Mouse (Mus musculus): ENCODE measurements around the gene Sgip1. TPM values are rescaled to one million over a fixed set of nuclear protein-coding genes. Genes with fewer than 3 reads are reported as not detected.
A peak's percentile ranks its signal among the peaks of the same experiment; 100 is the strongest.

The Sgip1 gene
- polyA plus RNA-seq, 1 experiment from 2014 or later = 78.3 TPM

DNA sequence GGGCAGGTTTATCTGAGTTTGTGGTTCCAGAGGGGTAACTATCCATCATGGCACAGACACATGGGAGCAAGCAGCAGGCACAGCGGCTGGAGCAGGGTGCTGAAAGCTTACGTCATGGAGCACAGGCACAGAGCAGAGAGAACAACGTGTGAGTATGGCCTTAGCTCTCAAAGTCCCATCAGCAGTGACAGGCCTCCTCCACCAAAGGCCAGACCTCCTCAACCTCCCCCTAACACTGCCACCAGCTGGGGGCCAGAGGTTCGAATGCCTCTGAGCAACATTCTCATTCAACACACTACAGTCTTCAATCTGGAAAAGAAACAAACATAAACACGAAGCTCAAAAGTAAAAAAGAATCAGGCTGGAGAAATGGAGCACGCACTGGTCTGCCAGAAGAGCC, 247.4 kb downstream of the Sgip1 start:
- H3K4me3 ChIP-seq (replicated peaks) = no peak overlapping the region
- H3K27me3 ChIP-seq (replicated peaks) = no peaks in the 10 kb centered on the region
- H3K9me3 ChIP-seq (replicated peaks) = no peaks in the 10 kb centered on the region
- H3K9ac ChIP-seq (replicated peaks) = no peak overlapping the region
- 82% methylated on average over 6 of the region's 6 CpGs for WGBS
- H3K27ac ChIP-seq (replicated peaks) = no peak overlapping the region
- ATAC-seq (ENCODE audit: low FRiP score) = no peak
- H3K36me3 ChIP-seq = no peaks in the 10 kb centered on the region
- H3K4me2 ChIP-seq = no peak overlapping the region
- no peaks in the 10 kb centered on the region for H3K4me1 ChIP-seq

DNA sequence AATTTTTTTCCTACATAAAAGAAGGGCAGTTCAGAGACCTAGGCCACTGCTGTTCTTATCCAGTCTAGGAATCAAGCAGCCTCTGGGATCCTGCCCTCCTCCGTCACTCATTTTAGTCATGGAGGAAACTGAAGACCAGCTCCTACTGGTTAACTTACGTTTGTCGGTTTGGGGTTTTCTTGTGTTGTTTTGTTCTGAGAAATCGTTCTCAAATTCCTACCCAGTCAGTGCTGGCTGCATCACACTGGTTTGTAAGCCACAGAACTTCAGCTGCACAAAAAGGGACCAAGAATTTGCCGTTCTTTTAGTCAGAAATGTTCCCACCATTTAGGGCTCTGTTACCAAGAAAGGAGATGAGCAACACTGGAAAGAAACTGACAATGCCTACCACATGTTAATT, 248.3 kb downstream of the Sgip1 start:
- Histone ChIP-seq H3K27me3 (replicated peaks) (no peaks in the 10 kb centered on the region), H3K9me3 (replicated peaks) (no peaks in the 10 kb centered on the region), H3K27ac (replicated peaks) (no peak overlapping the region), H3K9ac (replicated peaks) (no peak overlapping the region), H3K4me1 (no peaks in the 10 kb centered on the region), H3K4me2 (no peak overlapping the region), H3K4me3 (replicated peaks) (no peak overlapping the region), H3K36me3 (no peaks in the 10 kb centered on the region)
- ATAC-seq (ENCODE audit: low FRiP score) = no peak
- 82% methylated on average over 5 of the region's 5 CpGs for WGBS

GRCm38 (mm10) chr4:102990016-102990415, 248.9 kb downstream of the Sgip1 start:
- Histone ChIP-seq H3K9me3 (replicated peaks) (no peaks in the 10 kb centered on the region), H3K9ac (replicated peaks) (no peak overlapping the region), H3K27me3 (replicated peaks) (no peaks in the 10 kb centered on the region), H3K4me1 (no peaks in the 10 kb centered on the region), H3K27ac (replicated peaks) (no peak overlapping the region), H3K4me3 (replicated peaks) (no peak overlapping the region), H3K36me3 (no peaks in the 10 kb centered on the region), H3K4me2 (no peak overlapping the region)
- WGBS = 75% methylated on average over 4 of the region's 4 CpGs
- no peak for ATAC-seq (ENCODE audit: low FRiP score)

DNA sequence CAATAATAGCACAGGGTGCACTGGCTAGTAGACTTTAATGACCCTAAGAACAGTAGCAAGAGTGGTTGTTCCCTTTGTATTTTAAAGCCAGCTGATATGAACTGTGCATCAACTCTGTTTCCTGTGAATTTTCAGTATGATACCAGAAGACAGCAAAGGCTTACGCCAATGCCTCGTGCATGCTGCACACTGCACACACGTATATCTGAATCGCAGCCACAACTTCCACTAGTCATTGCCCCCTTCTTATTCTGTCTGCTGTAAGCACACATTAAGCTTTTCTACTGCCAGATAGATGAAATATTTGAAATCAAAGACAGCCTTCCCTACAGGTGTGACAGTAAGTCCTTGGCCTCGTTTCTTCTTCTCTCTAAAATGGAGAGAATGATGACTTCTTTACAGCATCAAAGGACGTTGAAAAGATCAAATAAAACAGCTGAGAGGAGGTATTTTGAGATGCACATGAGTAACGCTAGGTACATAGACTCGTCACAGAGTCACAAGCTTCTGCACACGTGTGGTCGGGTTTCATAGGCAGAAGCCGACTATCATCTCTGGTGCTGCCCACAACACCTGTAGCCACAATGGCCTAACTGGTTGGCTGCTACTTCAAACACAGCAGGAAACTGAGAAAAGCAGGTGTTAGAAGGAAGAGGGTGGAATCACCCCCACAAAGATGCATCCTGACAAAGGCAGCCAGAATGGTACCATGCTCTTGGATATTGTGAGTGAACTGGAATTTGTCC, 249.7 kb downstream of the Sgip1 start:
- Histone ChIP-seq H3K36me3 (no peaks in the 10 kb centered on the region), H3K4me3 (replicated peaks) (no peak overlapping the region), H3K4me1 (no peaks in the 10 kb centered on the region), H3K27ac (replicated peaks) (no peak overlapping the region), H3K4me2 (no peak overlapping the region), H3K9me3 (replicated peaks) (no peaks in the 10 kb centered on the region), H3K9ac (replicated peaks) (no peak overlapping the region), H3K27me3 (replicated peaks) (no peaks in the 10 kb centered on the region)
- ATAC-seq (ENCODE audit: low FRiP score) = no peak
- WGBS = 86% methylated on average over 11 of the region's 11 CpGs

DNA sequence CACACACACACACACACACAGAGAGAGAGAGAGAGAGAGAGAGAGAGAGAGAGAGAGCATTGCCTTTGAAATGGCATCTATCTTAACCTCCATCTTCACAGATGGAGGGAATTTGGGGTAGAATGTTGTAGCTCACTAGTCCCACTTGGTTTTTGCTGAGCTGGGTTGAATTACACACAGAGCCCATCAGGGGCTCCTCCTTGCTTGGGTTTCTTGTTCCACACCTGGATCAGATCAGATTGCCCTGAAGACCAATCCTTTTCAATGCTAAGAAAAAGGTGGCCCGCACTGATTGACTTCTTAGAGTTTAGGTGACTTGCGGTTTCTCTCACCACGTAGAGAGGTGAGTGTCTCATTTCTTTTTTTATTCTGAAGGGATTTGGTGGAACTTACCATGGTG, 250.6 kb downstream of the Sgip1 start:
- no peaks in the 10 kb centered on the region for H3K36me3 ChIP-seq
- no peak for ATAC-seq (ENCODE audit: low FRiP score)
- H3K4me3 ChIP-seq (replicated peaks) = no peak overlapping the region
- no peak overlapping the region for H3K9ac ChIP-seq (replicated peaks)
- WGBS = 80% methylated on average over 3 of the region's 3 CpGs
- H3K9me3 ChIP-seq (replicated peaks) = no peaks in the 10 kb centered on the region
- H3K4me1 ChIP-seq = no peaks in the 10 kb centered on the region
- H3K27ac ChIP-seq (replicated peaks) = no peak overlapping the region
- no peak overlapping the region for H3K4me2 ChIP-seq
- H3K27me3 ChIP-seq (replicated peaks) = no peaks in the 10 kb centered on the region

- Histone ChIP-seq H3K4me1 (peaks cover 19% of the 10 kb centered on the region), H3K9ac (replicated peaks) (no peak overlapping the region), H3K4me2 (no peak overlapping the region), H3K36me3 (no peaks in the 10 kb centered on the region), H3K9me3 (replicated peaks) (no peaks in the 10 kb centered on the region), H3K27me3 (replicated peaks) (no peaks in the 10 kb centered on the region), H3K27ac (replicated peaks) (0 out of 2 replicates have a peak overlapping the region, but pooled peaks have one; percentile 4), H3K4me3 (replicated peaks) (no peak overlapping the region)
- no peak for ATAC-seq (ENCODE audit: low FRiP score)
- 50% methylated on average over 4 of the region's 4 CpGs for WGBS
These were observed 263.6 kb downstream of the Sgip1 start for GRCm38 (mm10) chr4:103004681-103005080.

GRCm38 (mm10) chr4:103005190-103005945, 264.3 kb downstream of the Sgip1 start:
- Histone ChIP-seq H3K36me3 (no peaks in the 10 kb centered on the region), H3K27me3 (replicated peaks) (no peaks in the 10 kb centered on the region), H3K27ac (replicated peaks) (0 out of 2 replicates have a peak overlapping the region, but pooled peaks have one; percentile 4), H3K4me3 (replicated peaks) (no peak overlapping the region), H3K9me3 (replicated peaks) (no peaks in the 10 kb centered on the region), H3K4me1 (peaks cover 19% of the 10 kb centered on the region), H3K9ac (replicated peaks) (no peak overlapping the region), H3K4me2 (no peak overlapping the region)
- 36% methylated on average over 15 of the region's 15 CpGs for WGBS
- ATAC-seq (ENCODE audit: low FRiP score) = no peak

- Histone ChIP-seq H3K27me3 (replicated peaks) (no peaks in the 10 kb centered on the region), H3K4me1 (peaks cover 19% of the 10 kb centered on the region), H3K4me2 (no peak overlapping the region), H3K9me3 (replicated peaks) (no peaks in the 10 kb centered on the region), H3K4me3 (replicated peaks) (no peak overlapping the region), H3K9ac (replicated peaks) (no peak overlapping the region), H3K27ac (replicated peaks) (0 out of 2 replicates have a peak overlapping the region, but pooled peaks have one; percentile 1), H3K36me3 (no peaks in the 10 kb centered on the region)
- WGBS = 69% methylated on average over 5 of the region's 5 CpGs
- no peak for ATAC-seq (ENCODE audit: low FRiP score)
These were observed 265.2 kb downstream of the Sgip1 start for GRCm38 (mm10) chr4:103006266-103006665.

- H3K36me3 ChIP-seq = no peaks in the 10 kb centered on the region
- no peak overlapping the region for H3K9ac ChIP-seq (replicated peaks)
- WGBS = 27% methylated on average over 4 of the region's 4 CpGs
- H3K4me1 ChIP-seq = peaks cover 24% of the 10 kb centered on the region
- H3K27ac ChIP-seq (replicated peaks) = no peak overlapping the region
- no peak overlapping the region for H3K4me2 ChIP-seq
- no peak for ATAC-seq (ENCODE audit: low FRiP score)
- no peaks in the 10 kb centered on the region for H3K9me3 ChIP-seq (replicated peaks)
- H3K27me3 ChIP-seq (replicated peaks) = no peaks in the 10 kb centered on the region
- no peak overlapping the region for H3K4me3 ChIP-seq (replicated peaks)
These were observed 265.9 kb downstream of the Sgip1 start for GRCm38 (mm10) chr4:103006943-103007418.

GRCm38 (mm10) chr4:103010734-103011133, 269.6 kb downstream of the Sgip1 start:
- Histone ChIP-seq H3K9ac (replicated peaks) (no peak overlapping the region), H3K4me2 (no peak overlapping the region), H3K36me3 (no peaks in the 10 kb centered on the region), H3K9me3 (replicated peaks) (no peaks in the 10 kb centered on the region), H3K27me3 (replicated peaks) (no peaks in the 10 kb centered on the region), H3K4me1 (peaks cover 30% of the 10 kb centered on the region), H3K4me3 (replicated peaks) (no peak overlapping the region), H3K27ac (replicated peaks) (no peak overlapping the region)
- 97% methylated on average over 4 of the region's 4 CpGs for WGBS
- ATAC-seq (ENCODE audit: low FRiP score) = no peak

GRCm38 (mm10) chr4:103011823-103012222, 270.7 kb downstream of the Sgip1 start:
- H3K4me3 ChIP-seq (replicated peaks) = 0 out of 2 replicates have a peak overlapping the region, but pooled peaks have one; percentile 4

DNA sequence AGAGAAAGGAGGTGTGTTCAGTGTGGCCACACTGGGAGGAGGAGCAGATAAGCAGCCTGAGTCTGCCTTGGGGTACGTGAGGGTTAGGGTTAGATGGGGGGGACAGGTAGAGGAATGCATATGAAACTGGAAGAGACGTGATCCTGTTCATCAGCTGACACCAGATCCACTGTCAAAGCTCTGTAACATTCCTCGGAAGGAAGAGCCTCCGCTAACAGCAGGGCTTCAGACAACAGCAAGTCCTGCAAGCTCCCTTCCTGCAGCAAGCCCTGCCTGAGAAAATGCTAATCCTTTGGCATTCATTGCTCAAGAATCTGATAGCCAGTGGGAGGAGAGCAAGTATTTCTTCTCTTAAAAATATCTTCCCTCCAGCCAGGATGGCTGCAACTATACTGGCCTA, 272.4 kb downstream of the Sgip1 start:
- 11% methylated on average over 4 of the region's 4 CpGs for WGBS

More at GRCm38 (mm10) chr4:103011823-103012222, 270.7 kb downstream of the Sgip1 start:
- Histone ChIP-seq H3K27me3 (replicated peaks) (no peaks in the 10 kb centered on the region), H3K4me2 (peak overlapping the region; percentile 34), H3K36me3 (no peaks in the 10 kb centered on the region), H3K9me3 (replicated peaks) (no peaks in the 10 kb centered on the region), H3K4me1 (peaks cover 21% of the 10 kb centered on the region), H3K9ac (replicated peaks) (no peak overlapping the region), H3K27ac (replicated peaks) (peak overlapping the region; percentile 65)
- peak; percentile 87; the same call in 1 of the 2 replicates for ATAC-seq (ENCODE audit: low FRiP score)
- WGBS = 28% methylated on average over 7 of the region's 7 CpGs

More for the DNA sequence above, 272.4 kb downstream of the Sgip1 start:
- no peak; the same call in 1 of the 2 replicates for ATAC-seq (ENCODE audit: low FRiP score)
- peak overlapping the region; percentile 23; the same call in 1 of the 2 replicates for H3K4me2 ChIP-seq
- no peaks in the 10 kb centered on the region for H3K9me3 ChIP-seq (replicated peaks)
- no peak overlapping the region for H3K27ac ChIP-seq (replicated peaks)
- peaks cover 16% of the 10 kb centered on the region for H3K4me1 ChIP-seq
- no peaks in the 10 kb centered on the region for H3K36me3 ChIP-seq
- H3K27me3 ChIP-seq (replicated peaks) = no peaks in the 10 kb centered on the region
- H3K9ac ChIP-seq (replicated peaks) = no peak overlapping the region
- no peak overlapping the region for H3K4me3 ChIP-seq (replicated peaks)
